In genomic region chr15:77887093-77887488, GRCm38 (mm10) we compare ENCODE assay signal across 11 mouse cellular contexts. TPM values are rescaled to one million over a fixed set of nuclear protein-coding genes. Genes with fewer than 3 reads are reported as not detected.
A peak's percentile ranks its signal among the peaks of the same experiment; 100 is the strongest.
DNase-seq lines count a peak whose midpoint lies in the region; ATAC-seq and TF ChIP-seq lines count a peak whose summit lies in the region.
"Had no signal": no experiment of that assay in that cellular context is flagged by ENCODE, and none has a peak within 500 bp of the region (broad histone marks: within the 10 kb centered on the region; RNA-seq: fewer than 3 reads in every experiment).

No protein-coding gene starts in this region.

- peak overlapping the region; percentile 75 for H3K4me2 ChIP-seq in myocyte (ENCODE audit: low read depth)
- H3K4me2 ChIP-seq: liver, embryonic 12.5 days had no signal

- TF ChIP-seq CTCF in left cerebral cortex, adult 2 months (IDR thresholded peaks at IDR 0.05): no peak; the same call in 1 of the 2 replicates
- no peak for TF ChIP-seq CTCF in G1E (IDR thresholded peaks at IDR 0.05; ENCODE audit: low read depth, low read length)

- no peaks in the 10 kb centered on the region for H3K9me3 ChIP-seq in G1E (replicated peaks)
- H3K9me3 ChIP-seq: liver, embryonic 12.5 days had no signal

- peaks cover 78% of the 10 kb centered on the region for H3K4me1 ChIP-seq in G1E (ENCODE audit: insufficient read depth, low read depth, low read length)

- intact Hi-C loops in gastrocnemius, postnatal 14 days (cut with DNase I; ENCODE audit: low total_unique reads): no loop called here
- intact Hi-C loops in left cerebral cortex, adult 2 months (cut with DNase I): loop anchor here (5.0 kb wide), 1 partner anchor 45 kb away; the partner anchor contains the start of gene Myh9

- DNase-seq in gastrocnemius, postnatal 14 days: peak; percentile 1
- DNase-seq in gastrocnemius, postnatal 25 days: no peak
- no peak for DNase-seq in left cerebral cortex, adult 2 months (ENCODE audit: extremely low spot score in 1 of 2, low spot score in 2 of 2)
- no peak for DNase-seq in left cerebral cortex, adult 11 months (ENCODE audit: low spot score)
- DNase-seq in G1E (ENCODE audit: low spot score): no peak
- DNase-seq in embryo, embryonic 10.5 days (ENCODE audit: low spot score): no peak
- DNase-seq: heart, adult 11 months had no signal

- H3K79me2 ChIP-seq in myocyte (ENCODE audit: control insufficient read depth, insufficient read depth): no peaks in the 10 kb centered on the region

- H3K36me3 ChIP-seq in G1E (replicated peaks): no peaks in the 10 kb centered on the region
- no peaks in the 10 kb centered on the region for H3K36me3 ChIP-seq in myocyte (ENCODE audit: control insufficient read depth, insufficient read depth)
- H3K36me3 ChIP-seq: liver, embryonic 12.5 days had no signal

- H3K4me3 ChIP-seq in left cerebral cortex, adult 2 months: no peak overlapping the region
- no peak overlapping the region for H3K4me3 ChIP-seq in G1E (ENCODE audit: low read depth, low read length)
- no peak overlapping the region for H3K4me3 ChIP-seq in myocyte
- H3K4me3 ChIP-seq: liver, embryonic 12.5 days had no signal

- peak overlapping the region; percentile 67 for H3K27ac ChIP-seq in left cerebral cortex, adult 2 months
- H3K27ac ChIP-seq: liver, embryonic 12.5 days had no signal

- peaks cover 31% of the 10 kb centered on the region for H3K27me3 ChIP-seq in G1E (ENCODE audit: insufficient read depth, low read length)
- H3K27me3 ChIP-seq in myocyte (ENCODE audit: control insufficient read depth, insufficient read depth, insufficient read length): no peaks in the 10 kb centered on the region

- ATAC-seq in G1E (ENCODE audit: extremely low read depth, insufficient number of reproducible peaks, low FRiP score, poor library complexity, severe bottlenecking): peak; percentile 52; the same call in 1 of the 2 replicates
- no peak for ATAC-seq in megakaryocyte, adult 5-6 weeks (ENCODE audit: poor library complexity, severe bottlenecking)
- ATAC-seq: forebrain, embryonic 16.5 days; liver, embryonic 12.5 days had no signal

- H3ac ChIP-seq in myocyte (ENCODE audit: control insufficient read depth, insufficient read length): no peak overlapping the region

- no peak for TF ChIP-seq POLR2A in myocyte (IDR thresholded peaks at IDR 0.05; ENCODE audit: insufficient read length, low read depth)

TF ChIP-seq in myocyte, 11 proteins besides CTCF, POLR2A, EP300 and RAD21:
- TF ChIP-seq TCF12 (IDR thresholded peaks at IDR 0.05; ENCODE audit: insufficient read depth, poor library complexity, severe bottlenecking) (peak; percentile 54), E2F4 (IDR thresholded peaks at IDR 0.05; ENCODE audit: insufficient read depth) (no peak), MYOG (IDR thresholded peaks at IDR 0.05; ENCODE audit: control insufficient read depth in 1 of 3, insufficient read depth in 1 of 3, insufficient read length in 2 of 3, low read depth in 2 of 3) (peak in 2 of 3 experiments; percentile 2 to 21), POLR2AphosphoS2 (IDR thresholded peaks at IDR 0.05; ENCODE audit: insufficient read length, low read depth) (no peak), MYOD1 (IDR thresholded peaks at IDR 0.05; ENCODE audit: control insufficient read depth in 1 of 3, insufficient read length in 2 of 3, low read depth in 2 of 3) (peak in 2 of 3 experiments; percentile 28 to 69)

RNA-seq across cellular contexts. Expression of gene Txn2, which starts 41.7 kb away (rescaled TPM):
- total RNA-seq in gastrocnemius, postnatal 14 days (2021): 100 to 1,000 TPM; 221 to 245 TPM
- total RNA-seq in gastrocnemius, postnatal 25 days (2021): 100 to 1,000 TPM; 210 to 254 TPM
- 100 to 1,000 TPM; 139 to 143 TPM for total RNA-seq in left cerebral cortex, adult 2 months (2021)
- total RNA-seq in G1E (2014; fragmentation: Nextera tagmentation) (209 and 211 TPM in 2 replicates), G1E (2017) (53.8 and 62.8 TPM in 2 replicates)
- polyA plus RNA-seq in G1E (2012) (283 and 349 TPM in 2 replicates), myocyte (2012; fragmentation: generic; extraction: Trizol) (383 TPM)
- 162 and 187 TPM in 2 replicates for total RNA-seq in megakaryocyte, adult 5-6 weeks (2015)
- total RNA-seq in megakaryocyte, adult 5-6 weeks (2017): 23.2 and 39.4 TPM in 2 replicates

RNA-seq across cellular contexts. Expression of gene Myh9, which starts 45.1 kb away (rescaled TPM):
- 100 to 1,000 TPM in 1 of 2 experiments, 10 to 100 TPM in 1; 96.9 to 111 TPM for total RNA-seq in gastrocnemius, postnatal 14 days (2021)
- 10 to 100 TPM; 51.0 to 72.0 TPM for total RNA-seq in gastrocnemius, postnatal 25 days (2021)
- 10 to 100 TPM; 81.2 to 91.4 TPM for total RNA-seq in left cerebral cortex, adult 2 months (2021)
- 151 and 171 TPM in 2 replicates for total RNA-seq in G1E (2014; fragmentation: Nextera tagmentation)
- total RNA-seq in G1E (2017): 94.4 and 132 TPM in 2 replicates
- 197 and 198 TPM in 2 replicates for polyA plus RNA-seq in G1E (2012)
- polyA plus RNA-seq in myocyte (2012; fragmentation: generic; extraction: Trizol): 466 TPM
- 464 and 549 TPM in 2 replicates for total RNA-seq in megakaryocyte, adult 5-6 weeks (2015)
- total RNA-seq in megakaryocyte, adult 5-6 weeks (2017): 759 and 878 TPM in 2 replicates
